Mouse (Mus musculus) gastrocnemius, postnatal 36 days (tissue): ENCODE data around the gene Prss32. TPM values are rescaled to one million over a fixed set of nuclear protein-coding genes. Genes with fewer than 3 reads are reported as not detected.

Source experiments
- microRNA-seq, 2 experiments: library from miRNA; unstranded; fragments of <30 nt; microRNA quantifications; one replicate each; pipeline ENCODE4 v1.2.0; 2021
- total RNA-seq, 2 experiments: library from RNA; stranded (reverse); gene quantifications; 2 replicates each; pipeline ENCODE4 v1.2.3; 2021

Gene Prss32
- total RNA-seq, 2 experiments from 2014 or later: not detected

Small RNA genes within 50 kb of the gene (microRNA-seq; reads per million reads assigned to microRNA genes)
- gene Mir5125: 0.74 to 2.5 reads per million in 2 experiments

Other genes starting within 250 kb of the Prss32 start
- 1 to 10 TPM; 1.5 to 1.8 TPM for gene Zfp13, start 244.4 kb upstream of the Prss32 start, total RNA-seq
- not detected for gene Zscan10, start 243.0 kb upstream of the Prss32 start, total RNA-seq
- not detected for gene Mmp25, start 198.6 kb upstream of the Prss32 start, total RNA-seq
- gene Bicdl2, start 183.3 kb upstream of the Prss32 start, total RNA-seq: not detected
- 100 to 1,000 TPM; 125 TPM for gene Hcfc1r1, start 170.3 kb upstream of the Prss32 start, total RNA-seq
- gene Thoc6, start 170.0 kb upstream of the Prss32 start, total RNA-seq: 1 to 10 TPM; 7.6 to 9.2 TPM
- gene Tnfrsf12a, start 166.4 kb upstream of the Prss32 start, total RNA-seq: 10 to 100 TPM; 38.1 to 49.0 TPM
- gene Cldn6, start 164.6 kb upstream of the Prss32 start, total RNA-seq: not detected
- not detected for gene Cldn9, start 159.8 kb upstream of the Prss32 start, total RNA-seq
- gene 1520401A03Rik, start 121.1 kb upstream of the Prss32 start, total RNA-seq: not detected
- gene Pkmyt1, start 117.5 kb upstream of the Prss32 start, total RNA-seq: under 1 TPM; 0.52 to 0.64 TPM
- 1 to 10 TPM; 3.6 to 4.0 TPM for gene Paqr4, start 103.0 kb upstream of the Prss32 start, total RNA-seq
- gene Kremen2, start 98.0 kb upstream of the Prss32 start, total RNA-seq: not detected
- gene Flywch1, start 72.3 kb upstream of the Prss32 start, total RNA-seq: 10 to 100 TPM; 34.3 to 38.0 TPM
- under 1 TPM in 1 of 2 experiments, not detected in 1; 0.46 TPM for gene Flywch2, start 57.8 kb upstream of the Prss32 start, total RNA-seq
- gene Srrm2, start 53.3 kb upstream of the Prss32 start, total RNA-seq: 100 to 1,000 TPM; 153 to 189 TPM
- 100 to 1,000 TPM; 270 to 297 TPM for gene Elob, start 14.7 kb upstream of the Prss32 start, total RNA-seq
- not detected for gene Prss33, start 7.8 kb upstream of the Prss32 start, total RNA-seq
- under 1 TPM in 1 of 2 experiments, not detected in 1; 0.37 TPM for gene Prss41, start 317 bp downstream of the Prss32 start, total RNA-seq
- not detected for gene Prss21, start 24.2 kb downstream of the Prss32 start, total RNA-seq
- gene Dcpp1, start 37.0 kb downstream of the Prss32 start, total RNA-seq: not detected
- not detected for gene Dcpp2, start 37.0 kb downstream of the Prss32 start, total RNA-seq
- gene Dcpp3, start 73.6 kb downstream of the Prss32 start, total RNA-seq: not detected
- not detected for gene Sbp, start 97.8 kb downstream of the Prss32 start, total RNA-seq
- not detected for gene Sbpl, start 111.4 kb downstream of the Prss32 start, total RNA-seq
- not detected for gene Prss30, start 136.7 kb downstream of the Prss32 start, total RNA-seq
- not detected for gene Prss22, start 154.2 kb downstream of the Prss32 start, total RNA-seq
- gene Prss27, start 194.3 kb downstream of the Prss32 start, total RNA-seq: not detected
- gene Kctd5, start 229.6 kb downstream of the Prss32 start, total RNA-seq: 1 to 10 TPM; 7.6 to 8.8 TPM